In the genomic region with DNA sequence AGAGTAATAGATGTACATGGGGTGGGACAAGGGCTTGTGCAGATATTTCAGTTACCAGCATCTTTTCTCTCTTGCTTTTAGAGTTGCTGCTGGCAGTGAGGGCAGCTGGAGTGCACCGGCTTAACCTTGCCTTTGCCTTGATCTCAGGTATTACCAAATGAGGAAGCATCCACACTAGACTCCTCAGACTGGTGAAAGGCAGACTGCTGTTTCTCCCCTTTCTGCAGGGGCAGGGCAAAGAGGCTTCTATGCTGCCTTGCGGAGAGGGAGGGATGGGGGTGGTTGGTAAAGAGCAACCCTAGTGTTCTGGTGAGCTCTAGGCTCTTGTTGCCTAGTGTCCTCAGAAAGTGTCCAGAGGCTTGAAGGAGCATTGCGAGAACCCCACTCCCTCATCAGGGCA, we compare ENCODE assay signal across 24 mouse cellular contexts.
DNase-seq lines count a peak whose midpoint lies in the region; ATAC-seq and TF ChIP-seq lines count a peak whose summit lies in the region.
"Had no signal": no experiment of that assay in that cellular context is flagged by ENCODE, and none has a peak within 500 bp of the region (broad histone marks: within the 10 kb centered on the region; RNA-seq: fewer than 3 reads in every experiment).

No protein-coding gene starts in this region.

- no peaks in the 10 kb centered on the region for H3K9me3 ChIP-seq in hindbrain, embryonic 13.5 days
- H3K9me3 ChIP-seq in hindbrain, embryonic 16.5 days (ENCODE audit: control insufficient read depth, low read length): no peaks in the 10 kb centered on the region
- no peaks in the 10 kb centered on the region for H3K9me3 ChIP-seq in ES-E14 (ENCODE audit: control insufficient read depth, insufficient read depth, low read depth, low read length)
- H3K9me3 ChIP-seq in midbrain, embryonic 13.5 days: no peaks in the 10 kb centered on the region
- H3K9me3 ChIP-seq in neural tube, embryonic 15.5 days (replicated peaks): no peaks in the 10 kb centered on the region
- no peaks in the 10 kb centered on the region for H3K9me3 ChIP-seq in liver, embryonic 11.5 days (ENCODE audit: control insufficient read depth, low read length)
- H3K9me3 ChIP-seq: forebrain, embryonic 13.5 days; heart, embryonic 12.5 days; limb, embryonic 15.5 days; liver, embryonic 15.5 days; lung, embryonic 15.5 days had no signal

- H3K27me3 ChIP-seq in hindbrain, embryonic 13.5 days: no peaks in the 10 kb centered on the region
- no peaks in the 10 kb centered on the region for H3K27me3 ChIP-seq in hindbrain, embryonic 16.5 days (replicated peaks; ENCODE audit: control insufficient read depth, insufficient read depth, low read length)
- no peaks in the 10 kb centered on the region for H3K27me3 ChIP-seq in midbrain, embryonic 13.5 days
- H3K27me3 ChIP-seq in neural tube, embryonic 15.5 days (replicated peaks): no peaks in the 10 kb centered on the region
- no peaks in the 10 kb centered on the region; the same call in 1 of the 2 replicates for H3K27me3 ChIP-seq in liver, embryonic 11.5 days (replicated peaks; ENCODE audit: control insufficient read depth, insufficient read depth, low read length)
- H3K27me3 ChIP-seq: forebrain, embryonic 13.5 days; limb, embryonic 15.5 days; liver, embryonic 15.5 days; lung, embryonic 15.5 days had no signal

- no peak overlapping the region for H3K9ac ChIP-seq in hindbrain, embryonic 13.5 days
- H3K9ac ChIP-seq in hindbrain, embryonic 16.5 days (ENCODE audit: low read depth, low read length): no peak overlapping the region
- H3K9ac ChIP-seq in ES-E14 (ENCODE audit: insufficient read depth, low read depth, low read length, poor library complexity, severe bottlenecking): no peak overlapping the region
- H3K9ac ChIP-seq in midbrain, embryonic 13.5 days (replicated peaks): 0 out of 2 replicates have a peak overlapping the region, but pooled peaks have one; percentile 41
- H3K9ac ChIP-seq in neural tube, embryonic 15.5 days (replicated peaks): no peak overlapping the region
- H3K9ac ChIP-seq in liver, embryonic 11.5 days (ENCODE audit: low read depth, low read length): no peak overlapping the region
- H3K9ac ChIP-seq: forebrain, embryonic 13.5 days; heart, embryonic 12.5 days; limb, embryonic 15.5 days; liver, embryonic 15.5 days; lung, embryonic 15.5 days had no signal

- peak overlapping the region; percentile 78 for H3K27ac ChIP-seq in hindbrain, embryonic 13.5 days
- no peak overlapping the region for H3K27ac ChIP-seq in hindbrain, embryonic 16.5 days (ENCODE audit: low read depth, low read length)
- peak overlapping the region; percentile 78 for H3K27ac ChIP-seq in ES-E14 (ENCODE audit: insufficient read depth, low read depth, low read length, poor library complexity, severe bottlenecking)
- peak overlapping the region; percentile 67 for H3K27ac ChIP-seq in midbrain, embryonic 13.5 days
- peak overlapping the region; percentile 71 for H3K27ac ChIP-seq in neural tube, embryonic 15.5 days (replicated peaks)
- no peak overlapping the region for H3K27ac ChIP-seq in liver, embryonic 11.5 days (ENCODE audit: low read depth, low read length)
- H3K27ac ChIP-seq: left cerebral cortex, adult 2 months; limb, embryonic 15.5 days; liver, embryonic 15.5 days; lung, embryonic 15.5 days had no signal

- no peaks in the 10 kb centered on the region for H3K36me3 ChIP-seq in hindbrain, embryonic 13.5 days
- H3K36me3 ChIP-seq in hindbrain, embryonic 16.5 days (ENCODE audit: control insufficient read depth, insufficient read depth, low read length): no peaks in the 10 kb centered on the region
- H3K36me3 ChIP-seq in ES-E14 (ENCODE audit: control insufficient read depth, insufficient read depth, low read length, poor library complexity, severe bottlenecking): no peaks in the 10 kb centered on the region
- H3K36me3 ChIP-seq in midbrain, embryonic 13.5 days: no peaks in the 10 kb centered on the region
- H3K36me3 ChIP-seq in neural tube, embryonic 15.5 days: no peaks in the 10 kb centered on the region
- H3K36me3 ChIP-seq in liver, embryonic 11.5 days (ENCODE audit: control insufficient read depth, insufficient read depth, low read length): no peaks in the 10 kb centered on the region
- H3K36me3 ChIP-seq: heart, embryonic 12.5 days; limb, embryonic 15.5 days; liver, embryonic 15.5 days; lung, embryonic 15.5 days had no signal

- no peak for ATAC-seq in hindbrain, embryonic 13.5 days (ENCODE audit: low FRiP score)
- no peak for ATAC-seq in hindbrain, embryonic 16.5 days
- no peak for ATAC-seq in midbrain, embryonic 13.5 days
- no peak for ATAC-seq in neural tube, embryonic 15.5 days (ENCODE audit: low FRiP score)
- ATAC-seq in liver, embryonic 11.5 days (replicated peaks; ENCODE audit: low FRiP score): no peak
- ATAC-seq: CD4-positive, CD25-positive, alpha-beta regulatory T cell, adult 4 months; forebrain, embryonic 13.5 days had no signal

- peaks cover 60% of the 10 kb centered on the region for H3K4me1 ChIP-seq in hindbrain, embryonic 13.5 days (replicated peaks)
- peaks cover 40% of the 10 kb centered on the region for H3K4me1 ChIP-seq in hindbrain, embryonic 16.5 days (ENCODE audit: control insufficient read depth, insufficient read depth, low read depth, low read length)
- peaks cover 0 to 21% of the 10 kb centered on the region in 2 experiments; a peak in 3 of 4 replicates for H3K4me1 ChIP-seq in ES-E14 (ENCODE audit: control insufficient read depth in 2 of 2, insufficient read depth in 2 of 2, low read length in 2 of 2, poor library complexity in 1 of 2)
- H3K4me1 ChIP-seq in midbrain, embryonic 13.5 days (replicated peaks): peaks cover 81% of the 10 kb centered on the region
- peaks cover 49% of the 10 kb centered on the region for H3K4me1 ChIP-seq in neural tube, embryonic 15.5 days
- H3K4me1 ChIP-seq in liver, embryonic 11.5 days (replicated peaks; ENCODE audit: control insufficient read depth, insufficient read depth, low read length): no peaks in the 10 kb centered on the region
- H3K4me1 ChIP-seq: liver, embryonic 15.5 days; lung, embryonic 15.5 days; megakaryocyte, embryonic 14.5 days had no signal

- DNase-seq in ES-E14 (ENCODE audit: low read depth, low spot score): no peak
- no peak for DNase-seq in liver, embryonic 11.5 days (ENCODE audit: low spot score)
- DNase-seq in testis, postnatal 14 days (ENCODE audit: low spot score): no peak
- DNase-seq: adrenal gland, postnatal 25 days; cerebellum, adult 8-10 months; cerebellum, postnatal 36 days; heart, postnatal 10 days; kidney, adult 18-20 months; left cerebral cortex, postnatal 4 days; lung, postnatal 36 days; thymus, adult 2 months; thymus, postnatal 4 days had no signal

- in situ Hi-C loops in ES-E14 (cut with MboI; ENCODE audit: low sequenced_read_pairs in 2 of 2, unreplicated experiment in 2 of 2): no loop called here

- 61% methylated on average over 3 of the region's 3 CpGs for WGBS in hindbrain, embryonic 13.5 days
- WGBS in hindbrain, embryonic 16.5 days: 74% methylated on average over 3 of the region's 3 CpGs
- WGBS in midbrain, embryonic 13.5 days: 61% methylated on average over 3 of the region's 3 CpGs
- 66% methylated on average over 3 of the region's 3 CpGs for WGBS in neural tube, embryonic 15.5 days
- WGBS in liver, embryonic 11.5 days: 46% methylated on average over 3 of the region's 3 CpGs

- no peak overlapping the region for H3K4me3 ChIP-seq in hindbrain, embryonic 13.5 days
- H3K4me3 ChIP-seq in hindbrain, embryonic 16.5 days (ENCODE audit: low read length): no peak overlapping the region
- H3K4me3 ChIP-seq in ES-E14 (ENCODE audit: insufficient read depth in 1 of 2, low read depth in 1 of 2, low read length in 2 of 2, poor library complexity in 1 of 2, severe bottlenecking in 1 of 2): no peak overlapping the region
- no peak overlapping the region for H3K4me3 ChIP-seq in midbrain, embryonic 13.5 days (replicated peaks)
- no peak overlapping the region for H3K4me3 ChIP-seq in neural tube, embryonic 15.5 days (replicated peaks)
- H3K4me3 ChIP-seq in liver, embryonic 11.5 days (ENCODE audit: low read depth, low read length): no peak overlapping the region
- H3K4me3 ChIP-seq: forebrain, embryonic 13.5 days; heart, embryonic 12.5 days; left cerebral cortex, adult 2 months; limb, embryonic 15.5 days; liver, embryonic 15.5 days; lung, embryonic 15.5 days; megakaryocyte, embryonic 14.5 days had no signal

- no peak overlapping the region for H3K4me2 ChIP-seq in hindbrain, embryonic 13.5 days
- no peak overlapping the region for H3K4me2 ChIP-seq in hindbrain, embryonic 16.5 days (ENCODE audit: low read length)
- no peak overlapping the region for H3K4me2 ChIP-seq in midbrain, embryonic 13.5 days (replicated peaks)
- H3K4me2 ChIP-seq in neural tube, embryonic 15.5 days: no peak overlapping the region
- no peak overlapping the region for H3K4me2 ChIP-seq in liver, embryonic 11.5 days
- H3K4me2 ChIP-seq: limb, embryonic 15.5 days; liver, embryonic 15.5 days; lung, embryonic 15.5 days had no signal

TF ChIP-seq in ES-E14, 5 proteins besides CTCF, POLR2A, EP300 and RAD21:
- no peak for TF ChIP-seq ZC3H11A (IDR thresholded peaks at IDR 0.05; ENCODE audit: borderline replicate concordance, low read depth, low read length)
- TF ChIP-seq MAFK (IDR thresholded peaks at IDR 0.05; ENCODE audit: insufficient read depth, low read depth, low read length): no peak
- TF ChIP-seq HCFC1 (IDR thresholded peaks at IDR 0.05; ENCODE audit: borderline replicate concordance, insufficient read depth, low read length): no peak

Comparison
In these comparisons a context has a peak if more than half of its experiments do, and no peak if none do; other contexts are left out.
1. H3K27ac ChIP-seq: peak in hindbrain, embryonic 13.5 days (single experiment), ES-E14 (single experiment), midbrain, embryonic 13.5 days (single experiment) and neural tube, embryonic 15.5 days (single experiment); none in hindbrain, embryonic 16.5 days (single experiment) and liver, embryonic 11.5 days (single experiment).